Mouse (Mus musculus) gastrocnemius, postnatal 10 days (tissue): Measurements from ENCODE around the gene Olfr1138. TPM values are rescaled to one million over a fixed set of nuclear protein-coding genes. Genes with fewer than 3 reads are reported as not detected.

Source experiments
- DNase-seq: peaks from one replicate; pipeline ENCODE4 v3.0.0; 2021; ENCODE audit warnings: mixed read lengths
- long read RNA-seq, 2 experiments: library from polyadenylated mRNA; stranded (forward); transcript quantifications; one replicate each; pipeline ENCODE4 v2.0.0; 2021
- total RNA-seq, 2 experiments: library from RNA; stranded (reverse); gene quantifications; 2 replicates each; pipeline ENCODE4 v1.2.3; 2021

The Olfr1138 gene
- total RNA-seq: not detected
- long read RNA-seq, experiment 1: 0 reads
- long read RNA-seq, experiment 2: 0 reads

- DNase-seq: no peak
Measured at GRCm38 (mm10) chr2:87739878-87740277, at the start of gene Olfr1138. TSS of gene Olfr1138 (minus strand) at chr2:87739978.

- DNase-seq: no peak
Measured at GRCm38 (mm10) chr2:87779183-87779582, 39.4 kb upstream of the Olfr1138 start, which contains the start of gene Olfr152. TSS of gene Olfr152 (plus strand) at chr2:87779483.

GRCm38 (mm10) chr2:87776143-87776542, 36.4 kb upstream of the Olfr1138 start:
- DNase-seq: no peak

- no peak for DNase-seq
Measured at GRCm38 (mm10) chr2:87753891-87754290, 14.1 kb upstream of the Olfr1138 start, which contains the start of gene Olfr1141. TSS of gene Olfr1141 (minus strand) at chr2:87753991.

GRCm38 (mm10) chr2:87743452-87743851, 3.7 kb upstream of the Olfr1138 start, which contains the start of gene Olfr1140:
TSS of gene Olfr1140 (plus strand) at chr2:87743752.
- no peak for DNase-seq

- no peak for DNase-seq
Measured at GRCm38 (mm10) chr2:87713079-87713478, 26.7 kb downstream of the Olfr1138 start, which contains the start of gene Olfr1137. TSS of gene Olfr1137 (minus strand) at chr2:87713179.

GRCm38 (mm10) chr2:87693847-87694246, 45.9 kb downstream of the Olfr1138 start, which contains the start of gene Olfr1136:
TSS of gene Olfr1136 (minus strand) at chr2:87693947.
- no peak for DNase-seq

Other genes starting within 250 kb of the Olfr1138 start
- gene Pramel7, start 242.9 kb downstream of the Olfr1138 start, total RNA-seq: not detected
- gene Pramel6, start 233.4 kb downstream of the Olfr1138 start, total RNA-seq: not detected
- gene Olfr153, start 208.2 kb downstream of the Olfr1138 start, total RNA-seq: not detected
- not detected for gene Olfr1128, start 194.4 kb downstream of the Olfr1138 start, total RNA-seq
- gene Olfr1129, start 166.1 kb downstream of the Olfr1138 start, total RNA-seq: not detected
- not detected for gene Olfr1130, start 133.8 kb downstream of the Olfr1138 start, total RNA-seq
- gene Olfr1131, start 112.9 kb downstream of the Olfr1138 start, total RNA-seq: not detected
- not detected for gene Olfr1132, start 102.4 kb downstream of the Olfr1138 start, total RNA-seq
- not detected for gene Olfr1133, start 92.6 kb downstream of the Olfr1138 start, total RNA-seq
- gene Olfr1134, start 81.5 kb downstream of the Olfr1138 start, total RNA-seq: not detected
- not detected for gene Olfr1135, start 66.3 kb downstream of the Olfr1138 start, total RNA-seq
- not detected for gene Olfr1136, start 46.0 kb downstream of the Olfr1138 start, total RNA-seq
- gene Olfr1137, start 26.8 kb downstream of the Olfr1138 start, total RNA-seq: not detected
- gene Olfr1140, start 3.8 kb upstream of the Olfr1138 start, total RNA-seq: not detected
- not detected for gene Olfr1141, start 14.0 kb upstream of the Olfr1138 start, total RNA-seq
- not detected for gene Olfr152, start 39.5 kb upstream of the Olfr1138 start, total RNA-seq
- gene Olfr1143, start 60.6 kb upstream of the Olfr1138 start, total RNA-seq: not detected
- not detected for gene Olfr1145, start 69.8 kb upstream of the Olfr1138 start, total RNA-seq
- not detected for gene Olfr1148, start 90.6 kb upstream of the Olfr1138 start, total RNA-seq
- not detected for gene Olfr1150-ps1, start 104.0 kb upstream of the Olfr1138 start, total RNA-seq
- not detected for gene Olfr1151, start 115.9 kb upstream of the Olfr1138 start, total RNA-seq
- gene Olfr1152, start 126.5 kb upstream of the Olfr1138 start, total RNA-seq: not detected
- gene Olfr1153, start 155.0 kb upstream of the Olfr1138 start, total RNA-seq: not detected
- gene Olfr1154, start 165.2 kb upstream of the Olfr1138 start, total RNA-seq: not detected
- not detected for gene Olfr1155, start 205.2 kb upstream of the Olfr1138 start, total RNA-seq
- gene Olfr1156, start 213.1 kb upstream of the Olfr1138 start, total RNA-seq: not detected
- gene Olfr1157, start 228.3 kb upstream of the Olfr1138 start, total RNA-seq: not detected
- gene Olfr74, start 234.7 kb upstream of the Olfr1138 start, total RNA-seq: not detected